Mouse (Mus musculus): ENCODE data around the gene Ttn. TPM values are rescaled to one million over a fixed set of nuclear protein-coding genes. Genes with fewer than 3 reads are reported as not detected.

Ttn gene
- total RNA-seq, 2 experiments from 2014 or later, result 0.61 to 0.85 TPM

GRCm38 (mm10) chr2:76654646-76655045, 327.7 kb downstream of the Ttn start:
- DNase-seq, result no peak

Other genes with a start within 250 kb of the Ttn start
- gene Ccdc141, start 188.1 kb upstream of the Ttn start, total RNA-seq (2021), result 10 to 100 TPM; 27.4 to 32.7 TPM